Mouse (Mus musculus): ENCODE data around the gene Bcor.

GRCm38 (mm10) chrX:12132541-12133177, 27.5 kb downstream of the Bcor start:
- TF ChIP-seq POLR2A (IDR thresholded peaks at IDR 0.05; ENCODE audit: insufficient read length, low read depth): no peak
- TF ChIP-seq POLR2AphosphoS2 (IDR thresholded peaks at IDR 0.05; ENCODE audit: insufficient read length, low read depth): no peak
- no peak for TF ChIP-seq TCF12 (IDR thresholded peaks at IDR 0.05; ENCODE audit: insufficient read depth, poor library complexity, severe bottlenecking)
- TF ChIP-seq MYOG (IDR thresholded peaks at IDR 0.05; ENCODE audit: control insufficient read depth in 1 of 3, insufficient read depth in 1 of 3, insufficient read length in 2 of 3, low read depth in 2 of 3): no peak
- TF ChIP-seq MYOD1 (IDR thresholded peaks at IDR 0.05; ENCODE audit: control insufficient read depth in 1 of 3, insufficient read length in 2 of 3, low read depth in 2 of 3): no peak
- no peak for TF ChIP-seq USF1 (IDR thresholded peaks at IDR 0.05; ENCODE audit: low read depth)

Measured in myocyte (in vitro differentiated cells).